Mouse (Mus musculus) urinary bladder, postnatal 10 days (tissue): ENCODE data around the gene Vmn2r1.

Experiments
- DNase-seq: peaks from one replicate; pipeline ENCODE4 v3.0.0; 2022; ENCODE audit warnings: low spot score

Gene Vmn2r1

GRCm38 (mm10) chr3:64081247-64081646 lies at the start of gene Vmn2r1:
Gene Vmn2r1, plus strand, starts transcription at chr3:64081547.
- no peak for DNase-seq

GRCm38 (mm10) chr3:64038136-64038841 lies 43.1 kb upstream of the Vmn2r1 start:
- DNase-seq: no peak

GRCm38 (mm10) chr3:64039818-64040784 lies 41.2 kb upstream of the Vmn2r1 start:
- DNase-seq: peak; percentile 39

GRCm38 (mm10) chr3:64112707-64113106 lies 31.4 kb downstream of the Vmn2r1 start:
- DNase-seq: no peak

GRCm38 (mm10) chr3:64113352-64114046 lies 32.2 kb downstream of the Vmn2r1 start:
- DNase-seq: no peak

GRCm38 (mm10) chr3:64141878-64142508 lies 60.6 kb downstream of the Vmn2r1 start, which contains the start of gene Vmn2r2:
Gene Vmn2r2, minus strand, starts transcription at chr3:64141928.
- DNase-seq: no peak
